Mouse (Mus musculus) bone marrow macrophage, adult 2 months (primary cell): Measurements from ENCODE around the gene Chaf1a.
"Not testable (repeated sequence)": the region's sequence is repeated elsewhere in the genome, so short reads cannot be mapped to it uniquely, and the experiment has no call there.

Source experiments
- CTCF ChIP-seq: IDR thresholded peaks from 2 replicates; pipeline ENCODE4 v1.5.1; 2012; ENCODE audit warnings: low read depth, mild to moderate bottlenecking, low read length, moderate library complexity
- POLR2A ChIP-seq: IDR thresholded peaks from 2 replicates; pipeline ENCODE4 v1.6.1; 2012; ENCODE audit warnings: mild to moderate bottlenecking, low read depth, low read length, borderline replicate concordance

DNA sequence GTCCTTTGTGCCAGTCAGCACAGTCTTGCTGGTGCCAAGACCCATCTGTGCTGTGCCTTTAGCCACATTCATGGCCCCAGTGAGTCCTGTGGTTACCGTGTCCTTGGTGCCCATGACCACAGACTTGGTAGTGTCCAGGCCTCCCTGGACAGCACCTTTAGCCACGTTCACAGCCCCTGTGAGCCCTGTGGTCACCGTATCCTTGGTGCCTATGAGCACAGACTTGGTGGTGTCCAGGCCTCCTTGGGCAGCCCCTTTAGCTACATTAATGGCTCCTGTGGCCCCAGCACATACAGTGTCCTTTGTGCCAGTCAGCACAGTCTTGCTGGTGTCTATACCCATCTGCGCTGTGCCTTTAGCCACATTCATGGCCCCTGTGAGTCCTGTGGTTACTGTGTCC, 66.2 kb downstream of the Chaf1a start:
- not testable (repeated sequence) for TF ChIP-seq CTCF, POLR2A
